Mouse (Mus musculus) left cerebral cortex, postnatal 14 days (tissue): ENCODE measurements around the gene Col26a1. TPM values are rescaled to one million over a fixed set of nuclear protein-coding genes. Genes with fewer than 3 reads are reported as not detected.

Source experiments
- DNase-seq, 2 experiments: peaks; one replicate each; pipeline ENCODE4 v3.0.0; 2021 to 2022; ENCODE audit warnings: low spot score in 2 of 2, mixed read lengths in 1 of 2
- intact Hi-C: fragments of 180-260 bp; cut with DNase I; formaldehyde crosslinking; loops from one replicate; pipeline ENCODE4 v1.15.1; 2025
- long read RNA-seq, 2 experiments: library from polyadenylated mRNA; stranded (forward); transcript quantifications; one replicate each; pipeline ENCODE4 v2.0.0; 2021
- total RNA-seq, 2 experiments: library from RNA; stranded (reverse); gene quantifications; 2 replicates each; pipeline ENCODE4 v1.2.3; 2021

The Col26a1 gene
- total RNA-seq = 10 to 100 TPM; 17.2 to 20.4 TPM
- long read RNA-seq, experiment 1, transcript Col26a1-202 (13 exons, 2,781 nt) = major isoform, 5 of 9 reads
- long read RNA-seq, experiment 1, partial matches to known transcripts = 1 of 9 reads
- long read RNA-seq, experiment 1, other reads (novel, unspliced or antisense) = 3 of 9 reads
- long read RNA-seq, experiment 2, transcript Col26a1-202 (13 exons, 2,781 nt) = major isoform, 6 of 10 reads
- long read RNA-seq, experiment 2, partial matches to known transcripts = 0 of 10 reads
- long read RNA-seq, experiment 2, other reads (novel, unspliced or antisense) = 3 of 10 reads

DNA sequence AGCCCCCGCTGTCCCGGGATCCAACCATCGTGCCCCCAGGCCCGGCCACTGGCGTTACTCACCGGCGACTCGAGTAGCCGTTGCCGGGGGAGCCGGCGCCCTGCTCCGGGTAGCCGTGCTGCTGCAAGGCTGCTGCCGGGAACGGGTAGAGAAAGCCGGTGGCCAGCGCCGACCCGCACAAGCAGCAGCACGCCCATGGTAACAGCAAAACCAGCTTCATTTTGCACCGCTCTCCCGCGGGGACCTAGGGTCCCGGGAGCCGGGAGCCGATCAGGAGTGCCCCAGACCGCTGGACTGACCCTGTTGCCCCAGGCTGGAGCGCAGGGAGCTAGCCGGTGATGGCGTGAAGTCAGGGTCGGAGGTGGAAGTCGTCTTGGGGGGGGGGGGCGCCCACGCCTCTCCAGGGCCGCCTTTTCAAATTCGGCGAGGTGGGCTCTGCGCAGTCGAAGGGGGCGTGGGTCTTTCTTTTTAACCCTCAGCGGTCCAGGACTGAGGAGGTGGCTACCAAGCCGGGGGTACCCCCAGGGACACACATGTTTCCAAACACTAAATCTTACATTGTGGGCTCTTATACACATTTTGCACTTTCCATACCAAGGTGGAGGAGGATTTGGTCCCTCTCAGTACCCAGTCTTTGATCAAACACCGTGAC lies at the start of gene Col26a1:
Gene Col26a1, minus strand, starts transcription at position 422 of the 652 bp plus-strand sequence.
- intact Hi-C loops = no loop called here
- DNase-seq = peak; percentile 14 to 38

DNA sequence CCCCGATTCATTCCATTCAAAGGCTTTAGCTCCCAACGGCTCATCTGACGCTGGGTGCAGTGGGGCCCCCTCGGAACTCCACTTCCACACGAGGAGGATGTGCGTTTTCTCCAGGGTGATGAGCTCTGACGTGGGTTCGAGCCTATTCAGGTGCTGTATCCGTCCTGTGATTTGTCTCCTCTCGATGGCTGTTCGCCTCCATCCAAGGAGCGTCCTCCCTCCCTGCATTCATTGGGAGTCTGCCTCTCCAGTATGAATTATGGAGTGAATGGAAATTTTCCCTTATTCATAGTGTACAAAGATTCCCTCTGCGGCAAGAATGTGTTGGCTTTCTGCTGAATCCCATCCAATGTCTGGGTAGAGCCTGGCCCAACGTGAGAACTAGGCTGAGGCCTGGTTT lies 48.9 kb upstream of the Col26a1 start:
- DNase-seq = no peak
- intact Hi-C loops = loop anchor here (5.0 kb wide), 1 partner anchor 175 kb away; no protein-coding TSS in a partner anchor

- intact Hi-C loops = no loop called here
- peak; percentile 90 to 92 for DNase-seq
Measured at GRCm38 (mm10) chr5:136929073-136929472, 46.1 kb upstream of the Col26a1 start.

DNA sequence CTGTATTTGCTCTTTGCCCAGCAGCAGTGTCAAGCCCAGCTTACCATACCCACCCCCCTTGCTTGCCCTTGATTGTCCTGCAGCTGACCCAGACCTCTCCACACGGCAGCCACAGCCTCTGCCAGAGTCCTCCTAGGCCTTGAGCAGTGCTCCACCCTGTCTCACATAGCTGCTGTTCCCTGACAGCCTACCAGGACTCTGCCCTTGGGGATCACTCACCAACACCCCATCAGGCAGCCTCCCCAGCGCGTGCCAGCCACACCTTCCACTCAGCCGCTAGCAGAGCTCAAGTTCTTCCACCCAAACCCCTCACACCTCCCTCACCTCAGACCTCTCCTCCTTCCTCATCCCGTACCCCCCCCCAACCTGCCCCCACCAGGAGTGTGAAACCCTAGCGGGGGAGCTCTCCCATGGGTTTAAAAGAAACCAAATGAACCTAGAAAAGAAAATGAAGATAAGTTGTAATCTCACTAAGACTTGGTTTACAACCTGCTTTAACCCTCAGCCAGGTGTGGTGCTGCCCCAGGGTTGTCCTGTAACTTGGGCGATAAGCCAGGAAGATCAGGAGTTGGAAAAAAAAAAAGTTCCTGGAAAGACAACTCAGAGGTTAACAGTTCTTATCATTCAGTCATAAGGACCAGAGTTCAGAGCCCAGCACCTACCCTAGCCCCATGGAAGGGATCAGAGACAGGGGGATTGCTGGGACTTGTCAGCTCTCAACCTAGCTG lies 40.9 kb upstream of the Col26a1 start:
- DNase-seq = no peak
- intact Hi-C loops = no loop called here

DNA sequence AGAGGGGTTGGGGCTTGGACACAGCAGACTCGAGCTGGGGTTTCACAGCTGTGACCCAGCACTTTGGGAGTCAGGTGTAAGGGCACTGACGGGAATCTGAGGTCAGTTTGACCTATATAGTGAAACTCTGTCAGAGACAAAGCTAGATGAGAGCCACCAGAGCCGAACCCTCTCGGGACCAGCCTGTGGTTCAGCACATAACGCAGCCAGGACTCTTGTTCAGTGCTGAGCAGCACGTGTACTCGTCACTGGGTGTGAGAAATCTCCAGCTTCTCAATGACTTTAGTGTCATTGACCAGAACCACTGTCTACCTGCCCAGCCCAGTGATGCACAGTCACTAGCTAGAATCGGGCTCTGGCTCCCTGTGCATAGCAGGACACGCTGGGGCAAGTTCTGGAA lies 39.8 kb upstream of the Col26a1 start:
- DNase-seq = no peak
- intact Hi-C loops = no loop called here

DNA sequence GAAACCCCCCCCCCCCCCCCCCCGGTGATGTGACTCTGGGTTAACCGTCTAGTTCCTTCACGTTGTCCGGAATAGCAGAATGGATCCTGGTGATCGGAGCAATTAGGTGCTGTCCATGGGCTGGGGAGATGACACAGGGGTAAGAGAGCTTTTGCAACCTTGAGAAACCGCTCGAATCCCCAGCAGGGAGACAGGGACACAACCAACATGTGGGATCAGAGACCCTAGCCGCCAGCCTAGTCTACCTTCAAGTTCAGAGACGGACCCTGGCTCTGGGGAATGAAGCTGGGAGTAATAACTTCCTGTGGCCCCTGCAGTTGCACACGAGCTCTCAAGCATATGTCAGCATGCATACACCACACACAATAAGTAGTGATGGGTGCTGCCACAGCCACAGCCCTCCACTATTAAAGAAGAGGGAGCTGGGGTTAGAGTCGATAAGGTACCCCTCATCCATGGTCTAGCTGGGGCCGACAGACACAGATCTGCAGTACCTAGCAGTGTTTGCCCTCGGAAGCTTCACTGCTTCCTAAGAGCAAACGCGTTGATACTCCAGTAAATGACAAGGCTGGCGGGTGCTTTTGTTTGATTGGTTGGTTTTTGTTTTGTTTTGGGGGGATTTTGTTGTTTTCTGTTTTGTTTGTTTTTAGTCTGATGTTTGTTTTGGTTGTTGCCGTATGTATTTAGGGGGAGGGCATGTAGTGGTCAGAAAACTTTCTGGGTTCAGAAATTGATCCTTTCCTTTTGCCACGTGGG lies 36.7 kb upstream of the Col26a1 start:
- intact Hi-C loops = no loop called here
- DNase-seq = no peak

DNA sequence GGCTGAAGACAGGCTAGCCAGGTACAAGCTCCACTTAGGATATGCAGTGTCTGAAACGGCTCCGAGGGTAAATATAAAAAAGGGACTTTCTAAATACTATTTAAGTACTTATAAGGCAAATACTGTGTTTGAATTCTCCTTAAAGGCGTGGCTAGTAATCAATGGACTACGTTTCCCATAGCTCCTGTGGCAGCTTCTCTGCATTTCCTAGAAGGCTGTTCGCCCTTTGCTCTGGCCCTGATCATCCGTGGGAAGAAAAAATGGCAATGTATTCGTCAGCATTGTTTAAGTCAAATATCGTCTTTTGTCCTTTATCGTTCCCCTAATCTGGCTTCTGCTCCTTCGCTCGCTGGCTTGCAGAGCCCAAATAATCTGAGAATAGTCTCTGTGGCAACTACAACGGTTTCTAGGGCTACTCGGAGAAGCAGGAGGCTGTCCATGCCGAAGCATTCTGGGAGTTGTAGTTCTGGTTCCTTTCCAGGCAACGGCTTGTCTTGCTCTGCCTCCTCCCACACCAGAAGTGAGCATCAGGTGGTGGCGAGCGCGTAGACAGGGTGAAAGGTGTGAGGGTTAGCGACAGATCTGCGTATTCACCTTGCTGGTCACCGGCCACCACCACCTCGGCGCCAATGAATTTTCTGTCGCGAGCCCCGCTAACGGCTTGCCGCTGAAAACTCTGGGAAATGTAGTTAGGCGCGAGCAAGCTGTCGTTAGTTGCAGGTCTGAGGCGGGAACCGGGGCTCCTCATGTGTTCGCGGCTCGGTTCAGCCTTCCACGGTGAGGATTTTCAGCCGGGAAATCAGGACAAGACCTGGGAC lies 35.9 kb upstream of the Col26a1 start:
- peak; percentile 71 to 85 for DNase-seq
- intact Hi-C loops = no loop called here

DNA sequence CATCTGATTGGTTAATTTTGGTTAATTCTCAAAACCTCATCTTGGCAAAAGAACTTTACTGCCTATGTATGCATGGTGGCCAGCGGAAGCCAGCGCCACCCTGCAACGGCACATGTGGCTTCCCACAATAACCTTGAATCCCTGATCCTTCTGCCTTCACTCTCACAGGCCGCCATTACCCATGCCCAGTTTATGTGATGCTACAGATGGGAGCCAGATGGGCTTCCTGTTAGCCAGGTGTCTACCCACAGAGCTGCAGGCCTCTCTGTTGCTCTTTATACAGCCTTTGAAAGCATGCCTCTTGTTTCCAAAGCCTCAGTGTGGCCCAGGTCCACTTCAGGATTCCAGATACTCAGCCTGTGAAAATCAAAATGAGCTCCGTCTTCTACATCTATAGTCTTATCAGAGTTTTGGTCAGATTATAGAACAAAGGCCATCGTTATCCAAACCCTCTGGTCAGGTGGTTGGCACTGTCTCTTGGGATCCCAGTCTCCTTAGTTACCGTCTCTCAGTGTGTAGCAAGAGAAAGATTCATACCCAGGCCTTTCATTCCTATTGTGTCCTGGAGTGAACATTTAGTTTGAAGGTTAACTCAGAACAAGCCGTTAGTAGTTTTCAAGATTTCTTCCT lies 34.7 kb upstream of the Col26a1 start:
- DNase-seq = no peak
- intact Hi-C loops = no loop called here

GRCm38 (mm10) chr5:136914183-136914582 lies 31.2 kb upstream of the Col26a1 start:
- DNase-seq = no peak
- intact Hi-C loops = no loop called here

- DNase-seq = peak; percentile 95 to 97
- intact Hi-C loops = no loop called here
Measured at GRCm38 (mm10) chr5:136907991-136908857, 25.2 kb upstream of the Col26a1 start, which contains the start of gene Ift22. TSS of gene Ift22 (plus strand) at chr5:136908150.

DNA sequence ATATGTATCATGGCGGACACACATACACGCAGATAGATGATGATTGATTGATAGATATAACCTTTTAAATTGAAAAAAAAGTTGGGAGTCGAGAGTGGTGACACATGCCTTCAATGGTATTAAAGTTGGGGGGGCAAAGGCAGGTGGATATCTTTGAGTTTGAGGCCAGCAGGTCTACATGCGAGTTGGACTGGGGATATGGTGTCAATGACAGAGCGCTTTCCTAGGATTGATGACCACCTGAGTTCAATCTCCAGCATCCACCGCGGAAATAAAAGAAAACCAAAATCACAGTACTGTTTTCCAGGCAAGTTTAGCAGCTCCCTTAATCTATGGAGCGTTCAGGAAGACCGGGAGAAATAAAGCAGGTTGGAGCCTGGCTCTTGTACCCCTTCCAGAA lies 24.6 kb upstream of the Col26a1 start:
- intact Hi-C loops = no loop called here
- DNase-seq = no peak

DNA sequence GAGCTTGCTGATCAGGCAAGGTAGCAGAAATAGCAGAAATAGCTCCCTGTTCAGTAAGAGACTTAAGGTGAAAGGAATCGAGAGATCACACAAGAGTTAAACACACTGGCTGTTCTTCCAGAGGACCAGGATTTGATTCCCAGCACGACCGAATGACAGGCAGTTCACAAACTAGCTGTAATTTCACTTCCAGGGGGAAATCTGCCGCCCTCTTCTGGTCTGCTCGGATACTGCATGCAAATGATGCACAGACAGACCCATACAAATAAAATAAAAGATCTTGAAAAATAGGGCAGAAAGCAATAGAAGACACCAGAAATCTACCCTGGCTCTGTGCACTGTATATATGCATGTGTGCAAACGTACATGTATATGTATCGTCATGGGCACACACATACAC lies 22.6 kb upstream of the Col26a1 start:
- intact Hi-C loops = no loop called here

GRCm38 (mm10) chr5:136904621-136905020 lies 21.6 kb upstream of the Col26a1 start:
- no peak for DNase-seq
- intact Hi-C loops = no loop called here

More for the DNA sequence above, 22.6 kb upstream of the Col26a1 start:
- no peak for DNase-seq

DNA sequence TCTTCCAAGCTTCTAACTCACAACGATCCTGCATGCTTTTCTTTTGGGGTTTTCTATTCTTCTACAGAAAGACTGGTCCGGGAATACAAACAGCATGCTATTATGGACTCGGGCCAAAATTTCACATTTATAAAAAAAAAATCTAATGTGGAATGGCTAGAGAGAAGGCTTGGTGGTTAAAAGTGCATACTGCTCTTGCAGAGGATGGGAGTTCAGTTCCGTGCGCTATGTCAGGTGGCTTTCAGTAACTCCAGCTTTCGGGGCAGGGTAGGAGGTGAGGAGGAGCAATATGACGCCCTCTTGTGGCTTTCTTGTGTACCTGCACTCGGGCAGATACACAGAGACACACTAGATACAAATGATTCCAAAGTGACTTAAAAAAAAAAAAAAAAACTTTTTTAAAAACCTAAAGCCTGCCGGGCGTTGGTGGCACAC lies 12.5 kb upstream of the Col26a1 start:
- intact Hi-C loops = no loop called here
- no peak for DNase-seq

GRCm38 (mm10) chr5:136894840-136895528 lies 12.0 kb upstream of the Col26a1 start:
- intact Hi-C loops = no loop called here
- DNase-seq = no peak

DNA sequence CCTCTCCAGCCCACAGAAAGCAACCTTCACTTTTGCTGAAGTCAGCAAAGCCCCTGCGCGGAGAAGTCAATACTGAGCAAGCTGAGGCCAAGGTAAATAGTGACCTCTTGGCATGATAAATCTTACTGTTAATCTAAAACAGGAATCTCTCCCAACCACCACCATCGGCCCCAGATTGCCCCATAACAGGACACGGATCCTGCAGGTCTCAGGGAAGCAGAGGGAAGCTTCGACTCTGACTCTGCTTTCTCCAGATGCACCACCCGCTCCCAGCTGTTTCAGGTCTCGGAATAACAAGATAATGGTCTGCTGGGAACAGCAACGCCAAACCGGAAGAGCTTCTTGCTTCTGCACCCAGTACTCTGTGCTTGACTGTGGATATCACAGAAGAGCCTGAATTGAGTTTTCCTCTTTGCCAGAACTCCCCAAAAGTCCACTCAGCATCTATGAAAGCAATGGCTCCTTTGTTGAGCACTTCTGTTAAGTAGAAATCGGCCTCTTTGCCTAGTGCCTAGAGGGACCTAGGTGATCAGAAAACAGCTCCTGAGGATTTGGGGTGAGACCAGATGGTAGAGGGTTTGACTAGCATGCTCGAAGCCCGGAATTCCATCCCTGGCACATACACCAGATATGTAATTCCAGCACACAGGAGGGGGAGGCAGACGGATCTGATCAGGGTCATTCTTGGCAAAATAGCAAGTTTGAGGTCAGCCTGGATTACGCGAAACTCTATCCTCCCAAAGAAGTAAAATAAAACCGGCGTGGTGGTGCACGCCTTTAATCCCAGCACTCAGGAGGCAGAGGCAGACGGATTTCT lies 5.7 kb upstream of the Col26a1 start:
- intact Hi-C loops = no loop called here
- DNase-seq = no peak
